Mouse (Mus musculus): ENCODE results near the gene Aacs. TPM values are rescaled to one million over a fixed set of nuclear protein-coding genes. Genes with fewer than 3 reads are reported as not detected.

The Aacs gene
- polyA plus RNA-seq, 1 experiment, result 155 TPM

DNA sequence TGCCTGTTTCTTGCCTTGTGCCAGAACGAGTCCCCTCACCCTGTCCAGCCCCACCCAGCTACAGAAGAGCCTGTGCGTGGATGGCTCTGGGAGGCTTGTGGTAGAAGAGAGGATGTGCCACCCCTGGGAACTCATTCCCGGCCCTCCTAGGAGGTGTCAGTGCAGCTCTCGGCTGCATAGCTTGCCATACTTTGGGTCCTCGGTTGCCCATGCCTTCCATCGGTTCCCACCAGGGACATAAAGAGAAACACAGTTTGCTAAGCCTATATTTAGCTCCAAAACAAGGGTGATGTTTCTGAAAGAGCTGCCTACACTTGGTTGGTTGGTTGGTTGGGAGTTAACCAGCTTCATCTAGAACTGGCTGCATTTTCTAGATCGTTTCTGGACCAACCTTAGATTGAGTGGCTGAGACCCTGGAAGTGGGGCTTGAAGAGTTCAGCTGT, 58.6 kb downstream of the Aacs start:
- no peak for DNase-seq (ENCODE audit: low read depth)

DNA sequence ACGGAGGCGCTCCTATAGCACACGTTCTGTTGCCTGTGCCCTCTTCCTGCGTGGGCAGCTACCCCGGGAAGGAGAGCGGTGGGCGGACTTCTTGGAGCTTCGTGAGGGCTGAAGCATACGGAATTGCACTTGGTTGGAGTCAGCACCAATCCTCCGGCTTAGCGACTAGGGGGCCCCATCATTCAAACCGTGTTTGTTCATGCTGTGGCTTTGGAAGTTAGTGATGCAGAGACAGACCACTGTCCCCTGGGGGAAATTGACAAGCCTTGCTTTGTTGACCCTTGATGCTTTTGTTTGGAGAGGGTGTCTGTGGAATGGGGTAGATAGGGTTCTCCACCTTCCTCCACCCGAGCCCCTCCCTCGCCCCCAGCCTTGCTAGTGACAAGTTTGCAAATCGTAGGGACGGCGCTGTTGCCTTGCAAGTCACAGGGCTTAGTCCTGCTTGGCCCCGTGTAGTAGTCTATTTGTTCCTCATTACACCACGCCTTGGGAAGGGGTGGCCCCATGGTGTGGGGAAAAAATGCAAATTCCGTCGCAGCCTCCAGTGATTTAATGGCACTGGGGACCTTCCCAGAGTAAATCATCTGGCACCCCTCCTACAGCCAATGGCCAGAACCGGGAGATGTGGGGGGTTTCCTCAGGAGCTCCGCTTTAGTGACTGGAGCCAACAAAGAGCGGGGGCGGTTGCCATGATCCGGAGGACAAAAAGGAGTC, 59.2 kb downstream of the Aacs start:
- no peak for DNase-seq (ENCODE audit: low read depth)

DNA sequence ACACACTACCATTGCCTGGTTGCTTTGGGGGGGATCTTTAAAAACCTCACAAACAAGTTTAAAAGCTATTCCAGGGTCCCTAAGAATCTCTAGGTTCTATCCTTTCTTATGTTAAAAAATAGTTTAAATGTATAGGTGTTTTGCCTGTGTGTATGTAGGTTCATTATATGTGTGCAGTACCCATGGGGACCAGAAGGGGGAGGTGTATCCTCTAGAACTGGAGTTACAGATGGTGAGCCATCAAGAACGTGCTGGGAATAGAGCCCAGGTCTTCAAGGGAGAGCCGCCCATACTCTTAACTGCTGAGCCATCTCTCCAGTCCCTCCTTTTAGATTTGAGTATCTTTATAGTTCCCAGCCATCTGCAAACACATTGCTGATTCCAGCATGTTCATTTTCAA, 69.5 kb downstream of the Aacs start:
- DNase-seq (ENCODE audit: low read depth), result no peak

DNA sequence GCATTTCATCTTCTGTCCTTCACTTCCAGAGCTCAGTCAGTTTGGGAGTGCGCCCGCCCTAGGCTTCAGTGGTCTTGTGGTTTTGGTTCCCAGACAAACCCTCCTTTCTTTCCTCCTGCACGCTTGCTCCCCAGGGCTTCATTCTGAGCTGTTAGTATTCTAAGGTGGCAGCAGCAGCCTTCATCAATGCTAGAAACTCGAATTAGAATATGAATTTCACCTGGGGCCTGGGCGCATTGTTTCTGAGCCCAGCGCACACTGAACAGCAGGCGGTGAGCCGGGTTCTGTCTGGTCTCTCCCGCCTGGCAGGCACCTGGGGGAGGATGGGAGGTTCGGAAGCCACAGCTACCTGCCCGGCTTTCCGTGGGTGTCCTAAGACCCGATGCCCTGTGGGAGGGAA, 70.7 kb downstream of the Aacs start:
- DNase-seq (ENCODE audit: low read depth), result no peak

- DNase-seq (ENCODE audit: low read depth), result no peak
Measured at GRCm38 (mm10) chr5:125549750-125550489, 74.3 kb downstream of the Aacs start.

- DNase-seq (ENCODE audit: low read depth), result no peak
Measured at GRCm38 (mm10) chr5:125555732-125556131, 80.1 kb downstream of the Aacs start.

DNA sequence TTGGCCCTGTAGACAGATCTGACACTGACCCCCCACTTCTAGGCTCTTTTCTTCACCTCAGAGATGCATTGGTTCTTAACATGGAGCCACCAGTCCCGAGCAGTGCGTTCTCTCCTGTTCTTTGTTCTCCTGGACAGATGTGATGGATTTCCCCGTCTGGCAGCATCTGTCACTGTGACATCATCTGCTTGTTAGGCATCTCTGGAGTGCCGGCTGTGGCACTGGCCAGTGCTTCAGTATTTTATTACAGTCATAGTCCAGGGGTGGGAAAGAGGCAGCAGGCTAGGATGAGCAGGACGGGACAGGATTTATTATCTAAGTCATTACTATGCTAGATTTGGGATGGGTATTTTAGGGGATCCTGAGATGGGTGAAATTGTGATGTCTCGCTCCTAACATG, 87.9 kb downstream of the Aacs start:
- DNase-seq (ENCODE audit: low read depth), result no peak

GRCm38 (mm10) chr5:125565725-125566124, 90.1 kb downstream of the Aacs start:
- no peak for DNase-seq (ENCODE audit: low read depth)

Other genes with a start within 250 kb of the Aacs start
- gene Scarb1, start 134.7 kb upstream of the Aacs start, polyA plus RNA-seq (2012; rRNA removed), result 215 and 243 TPM in 2 replicates
- 0.34 and 0.65 TPM in 2 replicates for gene Gm10382, start 86.5 kb upstream of the Aacs start, polyA plus RNA-seq (2012; rRNA removed)
- gene Ubc, start 85.6 kb upstream of the Aacs start, polyA plus RNA-seq (2012; rRNA removed), result 1,190 and 1,336 TPM in 2 replicates
- gene Dhx37, start 41.7 kb upstream of the Aacs start, polyA plus RNA-seq (2012; rRNA removed), result 21.5 and 28.7 TPM in 2 replicates
- gene Bri3bp, start 34.2 kb upstream of the Aacs start, polyA plus RNA-seq (2012; rRNA removed), result 20.2 and 20.4 TPM in 2 replicates
- gene Tmem132b, start 56.0 kb downstream of the Aacs start, polyA plus RNA-seq (2012; rRNA removed), result 1.6 and 2.5 TPM in 2 replicates